Mouse (Mus musculus): ENCODE results near the gene Phf19. TPM values are rescaled to one million over a fixed set of nuclear protein-coding genes. Genes with fewer than 3 reads are reported as not detected.

Gene Phf19
- polyA plus RNA-seq (2012) = 1.8 and 2.1 TPM in 2 replicates

DNA sequence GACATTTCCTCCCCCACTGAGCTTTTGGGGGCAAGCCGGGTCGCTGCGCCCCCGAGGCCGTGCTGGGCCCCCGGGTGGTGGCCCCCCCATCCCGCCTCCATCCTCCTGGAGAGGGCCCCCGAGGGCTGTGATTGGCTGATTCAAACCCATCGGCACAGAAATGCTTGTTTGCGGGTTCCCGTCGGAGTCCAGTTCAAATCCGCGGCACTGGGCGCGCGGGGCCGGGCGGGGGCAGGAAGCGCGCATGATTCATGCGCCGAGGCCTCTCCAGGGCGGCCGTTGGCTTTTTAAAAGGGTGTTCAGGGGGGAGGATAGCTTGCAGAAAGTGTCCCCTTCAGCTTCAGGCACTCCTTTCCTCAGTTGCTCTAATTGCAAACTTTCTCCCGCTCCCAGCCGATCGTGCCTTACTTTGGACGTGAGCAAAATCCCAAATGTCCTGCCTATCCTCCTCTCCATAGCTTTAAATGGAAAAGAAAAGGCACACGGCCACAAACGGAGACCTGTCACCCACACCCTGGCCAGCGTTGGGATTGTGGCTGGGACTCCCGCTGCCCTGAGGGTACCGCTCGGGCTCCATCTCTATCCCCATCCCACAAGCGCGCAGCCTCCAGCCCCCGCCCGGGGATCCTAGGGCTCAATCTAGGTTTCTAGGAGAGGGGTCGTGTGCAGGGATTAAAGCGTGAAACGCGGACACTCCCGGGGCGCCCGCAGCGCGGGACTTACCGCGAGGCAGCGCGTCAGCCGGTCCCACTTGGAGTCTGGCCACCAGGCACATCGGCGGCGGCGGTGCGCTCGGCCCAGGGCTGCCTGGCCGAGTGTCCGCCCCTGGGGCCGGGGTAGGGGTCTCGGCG is at the start of gene Phf19:
Gene Phf19, minus strand, starts transcription at position 809 of the 851 bp plus-strand sequence.
- Histone ChIP-seq H3K9me3 (ENCODE audit: control insufficient read depth, low read length) (no peaks in the 10 kb centered on the region), H3K27me3 (ENCODE audit: control insufficient read depth) (peaks cover 47% of the 10 kb centered on the region), H3K4me1 (ENCODE audit: control insufficient read depth) (peaks cover 33% of the 10 kb centered on the region), H3K36me3 (ENCODE audit: control insufficient read depth) (peaks cover 39% of the 10 kb centered on the region), H3K4me3 (replicated peaks) (peak within 1 kb of the TSS; percentile 68)
- no peak for TF ChIP-seq GATA1 (IDR thresholded peaks at IDR 0.05; ENCODE audit: low read length)
- TF ChIP-seq TAL1 (IDR thresholded peaks at IDR 0.05; ENCODE audit: low read length) = no peak

DNA sequence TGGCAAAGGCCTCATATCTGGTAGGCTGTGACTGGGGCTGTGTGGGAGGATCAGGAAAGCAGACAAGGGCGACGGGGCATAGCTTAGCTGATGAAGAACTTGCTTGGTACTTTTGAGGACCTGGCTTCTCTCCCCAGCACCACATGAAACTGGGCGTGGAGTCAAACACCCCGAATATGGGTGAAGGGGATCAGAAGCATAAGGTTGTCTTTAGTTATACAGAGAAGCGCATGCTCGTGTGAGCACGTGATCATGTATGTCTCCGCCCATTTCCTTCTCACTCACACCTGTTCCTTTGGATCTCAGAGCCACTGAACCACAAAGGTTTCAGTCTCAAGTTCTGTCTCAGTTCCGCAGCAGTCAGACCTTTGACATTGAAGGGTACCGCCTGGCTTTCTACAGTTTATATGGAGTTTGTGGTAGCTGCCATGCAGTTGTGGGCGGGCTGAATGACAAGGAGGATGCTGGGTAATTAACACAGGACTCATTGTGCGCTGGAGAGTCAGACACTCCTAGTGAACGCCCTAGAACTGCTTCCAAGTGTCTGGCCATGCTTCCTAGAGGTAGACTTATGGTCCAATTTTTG is 49.6 kb upstream of the Phf19 start:
- TF ChIP-seq GATA1 (IDR thresholded peaks at IDR 0.05; ENCODE audit: low read length) = no peak
- no peak for TF ChIP-seq TAL1 (IDR thresholded peaks at IDR 0.05; ENCODE audit: low read length)
- H3K9me3 ChIP-seq (ENCODE audit: control insufficient read depth, low read length) = no peaks in the 10 kb centered on the region
- peaks cover 12% of the 10 kb centered on the region for H3K4me1 ChIP-seq (ENCODE audit: control insufficient read depth)
- no peak overlapping the region for H3K4me3 ChIP-seq (replicated peaks)
- H3K27me3 ChIP-seq (ENCODE audit: control insufficient read depth) = peaks cover 15% of the 10 kb centered on the region
- no peaks in the 10 kb centered on the region for H3K36me3 ChIP-seq (ENCODE audit: control insufficient read depth)

DNA sequence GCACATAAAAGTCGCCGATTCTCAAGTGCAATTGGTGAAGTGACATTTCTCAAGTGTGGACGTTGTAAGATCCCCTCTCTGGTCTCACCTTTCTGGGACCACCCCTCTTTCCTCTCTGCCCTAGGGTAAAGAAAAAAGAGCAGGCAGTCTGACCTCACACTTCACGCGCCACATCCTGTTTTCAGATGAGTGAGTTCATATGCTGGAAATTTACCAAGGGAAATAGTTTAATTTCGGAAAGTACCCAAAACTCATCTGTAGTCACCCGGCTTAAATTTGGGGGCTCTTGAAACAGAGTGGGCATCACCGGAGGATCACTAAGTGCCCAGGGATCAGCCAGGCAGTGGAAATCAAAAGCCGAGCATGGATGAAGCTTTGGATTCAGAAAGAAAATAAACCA is 49.1 kb upstream of the Phf19 start:
- Histone ChIP-seq H3K27me3 (ENCODE audit: control insufficient read depth) (peaks cover 15% of the 10 kb centered on the region), H3K4me1 (ENCODE audit: control insufficient read depth) (peaks cover 12% of the 10 kb centered on the region), H3K4me3 (replicated peaks) (no peak overlapping the region), H3K9me3 (ENCODE audit: control insufficient read depth, low read length) (no peaks in the 10 kb centered on the region), H3K36me3 (ENCODE audit: control insufficient read depth) (no peaks in the 10 kb centered on the region)
- TF ChIP-seq GATA1 (IDR thresholded peaks at IDR 0.05; ENCODE audit: low read length) = no peak

DNA sequence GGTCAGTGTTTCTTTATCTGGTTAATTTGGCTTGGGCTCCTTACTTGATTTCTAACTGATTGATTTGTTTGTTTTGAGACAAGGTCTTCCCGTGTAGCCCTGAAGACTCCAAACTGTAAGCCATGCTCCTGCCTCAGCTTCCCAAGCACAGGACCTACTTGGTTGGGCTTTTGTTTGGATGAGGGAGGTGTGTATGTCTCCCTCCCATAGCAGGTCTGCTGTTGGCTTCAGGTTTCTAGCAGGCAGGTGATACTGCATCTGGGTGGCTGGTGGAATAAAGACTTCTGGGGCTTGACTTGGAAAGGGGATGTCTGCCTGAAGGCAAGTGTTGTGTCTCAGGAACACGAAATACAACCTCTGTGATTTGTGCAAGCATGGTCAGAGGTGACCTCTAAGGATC is 48.4 kb upstream of the Phf19 start:
- H3K4me1 ChIP-seq (ENCODE audit: control insufficient read depth) = peaks cover 12% of the 10 kb centered on the region
- peaks cover 15% of the 10 kb centered on the region for H3K27me3 ChIP-seq (ENCODE audit: control insufficient read depth)
- H3K9me3 ChIP-seq (ENCODE audit: control insufficient read depth, low read length) = no peaks in the 10 kb centered on the region
- no peaks in the 10 kb centered on the region for H3K36me3 ChIP-seq (ENCODE audit: control insufficient read depth)
- H3K4me3 ChIP-seq (replicated peaks) = no peak overlapping the region
- TF ChIP-seq GATA1 (IDR thresholded peaks at IDR 0.05; ENCODE audit: low read length) = no peak
- no peak for TF ChIP-seq TAL1 (IDR thresholded peaks at IDR 0.05; ENCODE audit: low read length)

DNA sequence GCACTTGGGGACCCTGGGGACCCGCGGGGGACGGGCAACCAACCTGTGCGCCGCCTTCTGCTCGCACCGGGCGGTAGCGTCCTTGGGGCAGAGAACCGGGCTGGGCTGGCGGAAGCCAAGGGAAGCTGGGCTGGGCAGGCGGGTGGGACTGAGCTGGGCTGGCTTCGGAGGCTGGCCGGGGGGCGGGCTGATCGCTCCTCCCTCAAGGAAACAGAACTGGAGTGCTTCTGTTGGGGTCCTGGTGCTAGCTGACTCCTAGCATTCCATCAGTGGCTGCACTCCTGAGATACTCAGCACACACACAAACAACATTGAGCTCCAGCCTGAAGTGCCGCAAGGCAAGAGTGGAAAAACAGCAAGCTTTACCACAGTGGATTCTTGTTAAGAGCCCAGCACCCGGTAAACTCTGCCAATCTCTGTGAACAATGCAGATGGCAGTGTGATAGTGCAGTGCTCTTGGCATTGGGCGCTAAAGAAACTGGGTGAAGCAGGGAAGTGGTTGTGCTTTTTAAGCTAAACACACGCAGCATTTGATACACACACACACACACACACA is 47.7 kb upstream of the Phf19 start, which contains the start of gene Traf1:
Gene Traf1, minus strand, starts transcription at position 292 of the 556 bp plus-strand sequence.
- no peaks in the 10 kb centered on the region for H3K9me3 ChIP-seq (ENCODE audit: control insufficient read depth, low read length)
- peaks cover 15% of the 10 kb centered on the region for H3K27me3 ChIP-seq (ENCODE audit: control insufficient read depth)
- TF ChIP-seq TAL1 (IDR thresholded peaks at IDR 0.05; ENCODE audit: low read length) (no peak), GATA1 (IDR thresholded peaks at IDR 0.05; ENCODE audit: low read length) (no peak)
- H3K4me1 ChIP-seq (ENCODE audit: control insufficient read depth) = peaks cover 12% of the 10 kb centered on the region
- H3K4me3 ChIP-seq (replicated peaks) = no peak within 1 kb of the TSS
- H3K36me3 ChIP-seq (ENCODE audit: control insufficient read depth) = no peaks in the 10 kb centered on the region

DNA sequence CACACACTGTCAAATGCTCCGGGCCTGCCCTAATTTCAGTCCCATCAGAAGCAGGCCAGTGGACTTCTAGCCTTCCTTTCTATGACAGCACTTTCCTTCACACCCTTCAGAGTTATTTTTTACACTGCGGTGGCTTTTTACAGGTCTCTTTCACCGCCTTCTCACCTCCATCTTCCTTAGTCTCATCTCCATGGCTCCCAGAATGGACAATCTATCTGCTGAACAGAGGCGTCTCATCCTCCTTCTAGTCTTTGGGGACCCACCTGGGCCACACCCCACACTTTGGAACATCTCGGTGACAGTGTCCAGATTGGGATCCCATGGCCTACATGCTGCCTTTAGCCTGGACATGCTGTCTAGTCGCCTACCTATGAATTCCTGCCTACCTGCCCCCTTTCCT is 47.1 kb upstream of the Phf19 start:
- H3K9me3 ChIP-seq (ENCODE audit: control insufficient read depth, low read length) = no peaks in the 10 kb centered on the region
- peaks cover 15% of the 10 kb centered on the region for H3K27me3 ChIP-seq (ENCODE audit: control insufficient read depth)
- H3K4me3 ChIP-seq (replicated peaks) = no peak overlapping the region
- no peaks in the 10 kb centered on the region for H3K36me3 ChIP-seq (ENCODE audit: control insufficient read depth)
- H3K4me1 ChIP-seq (ENCODE audit: control insufficient read depth) = peaks cover 12% of the 10 kb centered on the region
- no peak for TF ChIP-seq TAL1 (IDR thresholded peaks at IDR 0.05; ENCODE audit: low read length)
- no peak for TF ChIP-seq GATA1 (IDR thresholded peaks at IDR 0.05; ENCODE audit: low read length)

DNA sequence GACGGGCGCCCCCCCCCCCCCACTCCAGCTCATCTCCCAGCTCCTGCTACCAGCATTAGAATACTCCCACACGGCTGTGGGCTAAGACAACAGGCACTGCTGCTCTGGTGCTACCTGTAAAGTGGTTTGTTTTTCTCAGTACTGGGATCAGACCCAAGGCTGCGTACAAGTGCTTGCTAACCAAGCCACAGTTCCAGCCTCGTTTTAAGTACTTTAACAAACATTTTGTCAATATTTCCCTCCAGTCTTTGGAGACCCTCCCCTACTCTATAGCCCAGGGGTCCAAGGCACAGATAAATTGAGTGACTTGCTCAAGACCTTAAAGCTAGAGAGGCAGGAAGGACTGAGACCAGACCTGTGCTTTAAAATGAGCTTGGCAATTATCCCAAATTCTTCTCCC is 46.6 kb upstream of the Phf19 start:
- no peak for TF ChIP-seq TAL1 (IDR thresholded peaks at IDR 0.05; ENCODE audit: low read length)
- no peak for TF ChIP-seq GATA1 (IDR thresholded peaks at IDR 0.05; ENCODE audit: low read length)
- Histone ChIP-seq H3K9me3 (ENCODE audit: control insufficient read depth, low read length) (no peaks in the 10 kb centered on the region), H3K36me3 (ENCODE audit: control insufficient read depth) (no peaks in the 10 kb centered on the region), H3K4me3 (replicated peaks) (no peak overlapping the region), H3K4me1 (ENCODE audit: control insufficient read depth) (peaks cover 9% of the 10 kb centered on the region), H3K27me3 (ENCODE audit: control insufficient read depth) (peaks cover 15% of the 10 kb centered on the region)

DNA sequence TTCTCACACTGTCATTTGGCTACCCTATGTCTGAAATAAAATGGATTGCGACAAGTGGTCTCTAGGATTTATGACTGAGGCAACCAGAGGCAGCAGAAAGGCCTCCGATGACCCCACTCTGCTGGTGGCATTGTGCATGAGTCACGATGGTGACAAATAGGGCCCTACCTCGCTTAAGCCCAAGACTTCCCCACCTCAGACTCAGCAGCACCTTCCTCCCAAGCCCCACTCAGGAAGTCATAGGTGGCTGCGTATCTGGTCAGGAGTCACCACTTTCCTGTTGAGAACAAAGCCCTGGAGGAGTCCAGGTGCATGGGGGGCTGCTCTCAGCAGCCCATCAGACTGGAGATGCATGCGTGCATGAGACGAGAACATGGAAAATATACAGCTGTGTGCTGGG is 44.8 kb upstream of the Phf19 start:
- no peak overlapping the region for H3K4me3 ChIP-seq (replicated peaks)
- no peak for TF ChIP-seq GATA1 (IDR thresholded peaks at IDR 0.05; ENCODE audit: low read length)
- TF ChIP-seq TAL1 (IDR thresholded peaks at IDR 0.05; ENCODE audit: low read length) = no peak
- H3K27me3 ChIP-seq (ENCODE audit: control insufficient read depth) = peaks cover 15% of the 10 kb centered on the region
- peaks cover 4% of the 10 kb centered on the region for H3K4me1 ChIP-seq (ENCODE audit: control insufficient read depth)
- H3K36me3 ChIP-seq (ENCODE audit: control insufficient read depth) = no peaks in the 10 kb centered on the region
- no peaks in the 10 kb centered on the region for H3K9me3 ChIP-seq (ENCODE audit: control insufficient read depth, low read length)

DNA sequence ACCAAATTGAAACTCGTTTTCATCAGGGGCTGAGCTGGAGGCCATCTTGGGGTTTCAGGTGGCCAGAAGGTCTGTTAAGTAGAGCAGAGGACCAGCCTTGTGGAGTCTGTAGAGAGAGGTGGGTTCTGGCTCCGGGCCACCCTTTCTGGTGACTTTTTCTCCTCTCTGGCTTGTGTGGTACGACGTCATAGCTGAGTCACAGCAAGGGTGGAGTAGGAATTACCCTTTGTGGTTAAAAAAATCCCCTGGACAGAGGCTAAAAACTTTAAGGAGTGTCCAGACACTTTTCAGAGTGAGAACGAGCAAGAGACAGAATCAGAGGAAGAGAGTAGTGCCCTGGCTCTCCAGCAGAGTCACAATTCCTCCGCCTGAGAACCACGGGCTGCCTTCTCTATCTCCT is 44.2 kb upstream of the Phf19 start:
- Histone ChIP-seq H3K36me3 (ENCODE audit: control insufficient read depth) (no peaks in the 10 kb centered on the region), H3K4me3 (replicated peaks) (no peak overlapping the region), H3K4me1 (ENCODE audit: control insufficient read depth) (no peaks in the 10 kb centered on the region), H3K27me3 (ENCODE audit: control insufficient read depth) (peaks cover 15% of the 10 kb centered on the region), H3K9me3 (ENCODE audit: control insufficient read depth, low read length) (no peaks in the 10 kb centered on the region)
- TF ChIP-seq GATA1 (IDR thresholded peaks at IDR 0.05; ENCODE audit: low read length) (no peak), TAL1 (IDR thresholded peaks at IDR 0.05; ENCODE audit: low read length) (no peak)
